Mouse (Mus musculus): ENCODE results near the gene Kcng1. TPM values are rescaled to one million over a fixed set of nuclear protein-coding genes. Genes with fewer than 3 reads are reported as not detected.

Kcng1 gene
- polyA plus RNA-seq, 1 experiment from 2014 or later, result 8.0 TPM

GRCm38 (mm10) chr2:168231471-168231829 is 50.1 kb downstream of the Kcng1 start:
- H3K27me3 ChIP-seq (replicated peaks; ENCODE audit: control insufficient read depth, insufficient read depth, low read length), result no peaks in the 10 kb centered on the region
- peak overlapping the region; percentile 91 for H3K9ac ChIP-seq (ENCODE audit: low read length)
- no peaks in the 10 kb centered on the region for H3K9me3 ChIP-seq (replicated peaks; ENCODE audit: control insufficient read depth, low read length)
- DNase-seq (ENCODE audit: low spot score) (no peak), ATAC-seq (no peak)
- 0 out of 2 replicates have a peak overlapping the region, but pooled peaks have one; percentile 91 for H3K27ac ChIP-seq (ENCODE audit: low read depth, low read length)
- peak overlapping the region; percentile 98 for H3K4me2 ChIP-seq (ENCODE audit: low read length)
- 69% methylated on average over 33 of the region's 33 CpGs for WGBS
- peaks cover 28% of the 10 kb centered on the region for H3K36me3 ChIP-seq (ENCODE audit: control insufficient read depth, insufficient read depth, low read length)
- H3K4me1 ChIP-seq (ENCODE audit: control insufficient read depth, insufficient read depth, low read length), result peaks cover 17% of the 10 kb centered on the region
- H3K4me3 ChIP-seq (ENCODE audit: low read depth, low read length), result peak overlapping the region; percentile 99

- 5% methylated on average over 80 of the region's 105 CpGs for WGBS
- H3K4me2 ChIP-seq (ENCODE audit: low read length), result peak overlapping the region; percentile 98
- H3K4me1 ChIP-seq (ENCODE audit: control insufficient read depth, insufficient read depth, low read length), result peaks cover 17% of the 10 kb centered on the region
- H3K27ac ChIP-seq (ENCODE audit: low read depth, low read length), result peak overlapping the region; percentile 91
- H3K9me3 ChIP-seq (replicated peaks; ENCODE audit: control insufficient read depth, low read length), result no peaks in the 10 kb centered on the region
- no peaks in the 10 kb centered on the region for H3K27me3 ChIP-seq (replicated peaks; ENCODE audit: control insufficient read depth, insufficient read depth, low read length)
- peak overlapping the region; percentile 91 for H3K9ac ChIP-seq (ENCODE audit: low read length)
- ATAC-seq (peak; percentile 71), DNase-seq (ENCODE audit: low spot score) (no peak)
- peaks cover 33% of the 10 kb centered on the region for H3K36me3 ChIP-seq (ENCODE audit: control insufficient read depth, insufficient read depth, low read length)
- H3K4me3 ChIP-seq (ENCODE audit: low read depth, low read length), result peak overlapping the region; percentile 99
Measured at GRCm38 (mm10) chr2:168230773-168231470, 50.6 kb downstream of the Kcng1 start.

GRCm38 (mm10) chr2:168230026-168230728 is 51.4 kb downstream of the Kcng1 start, which contains the start of the genes Gm20716, Dpm1 and Mocs3:
Gene Gm20716, minus strand, starts transcription at chr2:168230364.
Gene Dpm1, minus strand, starts transcription at chr2:168230591.
Gene Mocs3, plus strand, starts transcription at chr2:168230622.
- peak; percentile 93 for DNase-seq (ENCODE audit: low spot score)
- Histone ChIP-seq H3K27me3 (replicated peaks; ENCODE audit: control insufficient read depth, insufficient read depth, low read length) (no peaks in the 10 kb centered on the region), H3K4me3 (ENCODE audit: low read depth, low read length) (peak within 1 kb of the TSS; percentile 99), H3K4me1 (ENCODE audit: control insufficient read depth, insufficient read depth, low read length) (peaks cover 17% of the 10 kb centered on the region), H3K27ac (ENCODE audit: low read depth, low read length) (peak within 1 kb of the TSS; percentile 91), H3K9me3 (replicated peaks; ENCODE audit: control insufficient read depth, low read length) (no peaks in the 10 kb centered on the region), H3K9ac (ENCODE audit: low read length) (peak within 1 kb of the TSS; percentile 91), H3K4me2 (ENCODE audit: low read length) (peak within 1 kb of the TSS; percentile 98), H3K36me3 (ENCODE audit: control insufficient read depth, insufficient read depth, low read length) (peaks cover 40% of the 10 kb centered on the region)
- WGBS, result 0% methylated on average over 73 of the region's 73 CpGs
- ATAC-seq, result peak; percentile 91

GRCm38 (mm10) chr2:168229116-168230025 is 52.2 kb downstream of the Kcng1 start:
- peak overlapping the region; percentile 91 for H3K9ac ChIP-seq (ENCODE audit: low read length)
- no peaks in the 10 kb centered on the region for H3K27me3 ChIP-seq (replicated peaks; ENCODE audit: control insufficient read depth, insufficient read depth, low read length)
- H3K4me1 ChIP-seq (ENCODE audit: control insufficient read depth, insufficient read depth, low read length), result peaks cover 17% of the 10 kb centered on the region
- H3K27ac ChIP-seq (ENCODE audit: low read depth, low read length), result 0 out of 2 replicates have a peak overlapping the region, but pooled peaks have one; percentile 91
- H3K4me2 ChIP-seq (ENCODE audit: low read length), result peak overlapping the region; percentile 98
- peak overlapping the region; percentile 99 for H3K4me3 ChIP-seq (ENCODE audit: low read depth, low read length)
- WGBS, result 20% methylated on average over 41 of the region's 41 CpGs
- H3K9me3 ChIP-seq (replicated peaks; ENCODE audit: control insufficient read depth, low read length), result no peaks in the 10 kb centered on the region
- H3K36me3 ChIP-seq (ENCODE audit: control insufficient read depth, insufficient read depth, low read length), result peaks cover 46% of the 10 kb centered on the region
- peak; percentile 11; the same call in 1 of the 2 replicates for ATAC-seq
- DNase-seq (ENCODE audit: low spot score), result no peak

GRCm38 (mm10) chr2:168223326-168223725 is 58.2 kb downstream of the Kcng1 start:
- Histone ChIP-seq H3K27me3 (replicated peaks; ENCODE audit: control insufficient read depth, insufficient read depth, low read length) (no peaks in the 10 kb centered on the region), H3K4me1 (ENCODE audit: control insufficient read depth, insufficient read depth, low read length) (no peaks in the 10 kb centered on the region), H3K4me3 (ENCODE audit: low read depth, low read length) (no peak overlapping the region), H3K36me3 (ENCODE audit: control insufficient read depth, insufficient read depth, low read length) (peaks cover 80% of the 10 kb centered on the region), H3K9me3 (replicated peaks; ENCODE audit: control insufficient read depth, low read length) (no peaks in the 10 kb centered on the region), H3K9ac (ENCODE audit: low read length) (no peak overlapping the region), H3K4me2 (ENCODE audit: low read length) (no peak overlapping the region), H3K27ac (ENCODE audit: low read depth, low read length) (no peak overlapping the region)
- DNase-seq (ENCODE audit: low spot score) (no peak), ATAC-seq (no peak)
- WGBS, result 90% methylated on average over 6 of the region's 6 CpGs

- no peak overlapping the region for H3K4me3 ChIP-seq (ENCODE audit: low read depth, low read length)
- H3K27ac ChIP-seq (ENCODE audit: low read depth, low read length), result no peak overlapping the region
- WGBS, result 37% methylated on average over 5 of the region's 5 CpGs
- H3K4me2 ChIP-seq (ENCODE audit: low read length), result no peak overlapping the region
- H3K27me3 ChIP-seq (replicated peaks; ENCODE audit: control insufficient read depth, insufficient read depth, low read length), result no peaks in the 10 kb centered on the region
- no peaks in the 10 kb centered on the region for H3K9me3 ChIP-seq (replicated peaks; ENCODE audit: control insufficient read depth, low read length)
- no peak overlapping the region for H3K9ac ChIP-seq (ENCODE audit: low read length)
- ATAC-seq (no peak), DNase-seq (ENCODE audit: low spot score) (no peak)
- H3K36me3 ChIP-seq (ENCODE audit: control insufficient read depth, insufficient read depth, low read length), result peaks cover 88% of the 10 kb centered on the region
- H3K4me1 ChIP-seq (ENCODE audit: control insufficient read depth, insufficient read depth, low read length), result no peaks in the 10 kb centered on the region
Measured at GRCm38 (mm10) chr2:168213788-168214397, 67.6 kb downstream of the Kcng1 start.

Other genes with a start within 250 kb of the Kcng1 start
- 5.0 and 5.6 TPM in 2 replicates for gene Pard6b, start 200.7 kb downstream of the Kcng1 start, polyA plus RNA-seq (2014; fragmentation: Nextera tagmentation; extraction: Ambion mirVana)
- 1.6 and 2.0 TPM in 2 replicates for gene Adnp, start 74.6 kb downstream of the Kcng1 start, polyA plus RNA-seq (2014; fragmentation: Nextera tagmentation; extraction: Ambion mirVana)
- gene Gm20716, start 51.4 kb downstream of the Kcng1 start, polyA plus RNA-seq (2014; fragmentation: Nextera tagmentation; extraction: Ambion mirVana), result 26.3 and 26.7 TPM in 2 replicates
- gene Dpm1, start 51.1 kb downstream of the Kcng1 start, polyA plus RNA-seq (2014; fragmentation: Nextera tagmentation; extraction: Ambion mirVana), result 51.1 and 71.7 TPM in 2 replicates
- 9.1 and 9.7 TPM in 2 replicates for gene Mocs3, start 51.1 kb downstream of the Kcng1 start, polyA plus RNA-seq (2014; fragmentation: Nextera tagmentation; extraction: Ambion mirVana)

Measured in forebrain, embryonic 14.5 days (tissue).